Mouse (Mus musculus): ENCODE data around the gene Ssxa1.
"Not testable (repeated sequence)": the region's sequence is repeated elsewhere in the genome, so short reads cannot be mapped to it uniquely, and the experiment has no call there.

Gene Ssxa1

GRCm38 (mm10) chrX:21115520-21115919 lies at the start of gene Ssxa1:
Gene Ssxa1, plus strand, starts transcription at chrX:21115820.
- DNase-seq (ENCODE audit: low read depth, low spot score): no peak

- DNase-seq (ENCODE audit: low read depth, low spot score): no peak
Measured at GRCm38 (mm10) chrX:21068106-21068505, 47.5 kb upstream of the Ssxa1 start, which contains the start of gene Spaca5. Gene Spaca5, plus strand, starts transcription at chrX:21068406.

GRCm38 (mm10) chrX:21088645-21088982 lies 27.0 kb upstream of the Ssxa1 start:
- DNase-seq (ENCODE audit: low read depth, low spot score): no peak

DNA sequence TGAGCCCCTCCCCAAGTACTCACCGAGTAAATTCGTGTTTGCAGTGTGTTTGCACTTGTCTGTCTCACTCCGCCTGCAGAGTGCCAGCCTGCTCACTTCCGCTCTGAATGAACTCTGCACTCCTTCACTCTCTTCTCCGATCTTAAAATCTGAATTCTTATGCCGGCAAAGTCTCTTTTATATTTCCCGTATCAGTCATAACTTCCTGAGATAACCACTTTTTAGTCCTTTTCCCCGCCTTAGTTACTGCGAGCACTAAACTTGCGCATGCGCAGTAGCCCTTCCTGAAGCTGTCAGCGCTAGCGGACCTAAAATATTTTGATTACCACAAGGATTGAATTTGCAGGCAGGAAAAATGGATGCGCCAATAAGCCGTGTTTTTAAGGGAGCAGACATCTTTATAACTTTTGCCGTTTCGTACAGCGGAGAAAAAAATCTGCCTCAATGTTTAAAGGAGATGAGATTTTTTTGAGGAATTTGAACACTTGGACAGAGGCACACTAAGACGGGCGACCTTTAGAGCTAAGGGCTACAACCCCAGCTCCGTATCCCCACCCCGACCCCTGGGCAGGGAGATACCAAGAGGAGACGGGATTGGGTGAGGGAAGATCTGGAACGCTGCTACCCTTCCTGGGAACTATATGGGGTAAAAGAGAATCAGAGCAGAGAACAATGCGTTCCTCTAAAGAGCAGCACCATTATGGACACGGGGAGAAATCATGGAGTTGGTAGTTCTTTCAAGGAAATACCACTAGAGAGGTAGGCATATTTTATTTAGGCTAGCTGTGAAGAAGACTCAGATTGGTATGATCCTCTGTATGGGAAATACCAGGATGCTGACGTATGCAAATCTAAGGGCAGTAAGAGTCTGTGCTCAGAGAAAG lies 26.4 kb upstream of the Ssxa1 start, which contains the start of gene Zfp300:
Gene Zfp300 (minus strand): TSS at position 545 of the 884 bp plus-strand sequence.
- DNase-seq (ENCODE audit: low read depth, low spot score): peak; percentile 82

DNA sequence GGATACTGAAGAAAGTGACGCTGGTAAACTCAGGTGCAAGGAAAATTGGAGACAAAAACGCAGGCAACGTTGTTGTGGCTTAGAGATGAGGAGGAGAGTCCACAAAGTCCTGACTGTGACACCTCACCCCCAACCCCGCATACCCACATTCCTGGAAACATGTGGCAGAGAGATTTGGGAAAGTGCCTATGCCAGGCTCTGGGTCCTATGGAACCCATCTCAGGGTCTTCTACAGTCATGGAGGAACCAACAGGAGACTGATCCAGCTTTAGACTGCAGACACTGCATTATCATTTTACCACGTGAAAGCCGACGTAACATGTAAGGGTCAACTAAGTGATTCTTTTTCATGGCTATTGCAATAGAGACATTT lies 25.8 kb upstream of the Ssxa1 start:
- DNase-seq (ENCODE audit: low read depth, low spot score): no peak

DNA sequence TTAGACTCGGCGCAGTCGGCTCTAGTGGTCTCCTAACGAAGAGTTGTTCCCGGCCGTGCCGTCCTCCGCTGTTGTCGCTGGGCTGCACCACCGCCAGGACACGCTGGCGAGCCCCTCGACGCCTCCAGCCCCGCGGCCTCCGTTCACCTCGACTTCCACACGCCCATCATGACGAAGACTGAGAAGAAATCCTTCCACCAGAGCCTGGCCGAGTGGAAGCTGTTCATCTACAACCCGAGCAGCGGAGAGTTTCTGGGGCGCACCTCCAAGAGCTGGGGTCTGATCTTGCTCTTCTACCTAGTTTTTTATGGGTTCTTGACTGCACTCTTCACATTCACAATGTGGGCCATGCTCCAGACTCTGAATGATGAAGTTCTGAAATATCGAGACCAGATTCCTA lies 31.1 kb downstream of the Ssxa1 start:
- not testable (repeated sequence) for DNase-seq (ENCODE audit: low read depth, low spot score)
